Mouse (Mus musculus) small intestine, adult 2 months (tissue): ENCODE results near the gene Pdlim3.

Experiments
- CTCF ChIP-seq: fragments of 200-500 bp; IDR thresholded peaks from 2 replicates; pipeline ENCODE4 v1.5.1; 2012; ENCODE audit warnings: low read depth, mild to moderate bottlenecking, control low read depth, inconsistent platforms, low read length, moderate library complexity, mixed read lengths; ENCODE audit not compliant: insufficient replicate concordance, insufficient read length; ENCODE audit errors: extremely low read depth
- POLR2A ChIP-seq: fragments of 200-500 bp; IDR thresholded peaks from 2 replicates; pipeline ENCODE4 v1.6.1; 2012; ENCODE audit warnings: low read depth, mild to moderate bottlenecking, control low read depth, inconsistent platforms, low read length, moderate library complexity

DNA sequence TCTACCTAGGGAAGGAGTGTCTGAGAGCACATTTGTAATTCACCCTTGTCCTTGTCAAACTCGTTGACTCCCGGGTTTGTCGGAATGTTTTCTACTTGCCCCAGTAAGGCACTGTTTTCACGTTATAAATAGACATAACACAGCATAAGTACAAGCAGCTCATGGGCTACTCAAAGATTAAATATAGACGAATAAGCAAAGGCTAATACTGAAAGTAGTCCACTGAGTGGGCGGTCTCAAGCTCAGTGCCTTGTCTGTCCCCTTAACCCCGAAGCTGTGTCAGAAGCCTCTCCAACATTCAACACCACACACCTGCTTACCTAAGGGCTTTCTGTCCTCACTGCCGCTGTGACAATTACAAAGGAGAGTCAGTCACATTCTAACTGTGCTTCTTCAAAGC, 16.4 kb downstream of the Pdlim3 start:
- no peak for TF ChIP-seq POLR2A
- no peak for TF ChIP-seq CTCF
